Mouse (Mus musculus) gastrocnemius, postnatal 25 days (tissue): ENCODE data around the gene Nkx3-2. TPM values are rescaled to one million over a fixed set of nuclear protein-coding genes. Genes with fewer than 3 reads are reported as not detected.

Source experiments
- total RNA-seq, 2 experiments: library from RNA; stranded (reverse); gene quantifications; 1 replicate in 1 of 2; 2 replicates in 1 of 2; pipeline ENCODE4 v1.2.3; 2021

Nkx3-2 gene
- total RNA-seq, 2 experiments from 2014 or later, result 0.15 TPM; not detected in 1

Other genes starting within 250 kb of the Nkx3-2 start
- 10 to 100 TPM; 73.6 to 79.9 TPM for gene Rab28, start 56.3 kb downstream of the Nkx3-2 start, total RNA-seq
- 10 to 100 TPM; 13.0 to 14.0 TPM for gene Bod1l, start 79.8 kb upstream of the Nkx3-2 start, total RNA-seq